Mouse (Mus musculus) embryonic stem cell, embryonic (primary cell): Measurements from ENCODE around the gene Map3k5.
"Not testable (repeated sequence)": the region's sequence is repeated elsewhere in the genome, so short reads cannot be mapped to it uniquely, and the experiment has no call there.

Source experiments
- CTCF ChIA-PET, 4 experiments: fragments of 300-600 bp in 2 of 4; fragments of 350-600 bp in 2 of 4; sonication (Branson Sonifier 250); formaldehyde crosslinking; loops; one replicate each; lab custom pipeline; 2022; ENCODE audit warnings: inconsistent platforms in 2 of 4; lab: Charles Lee
- POLR2A ChIA-PET, 4 experiments: fragments of 300-600 bp in 2 of 4; fragments of 350-600 bp in 2 of 4; sonication (Branson Sonifier 250); formaldehyde crosslinking; loops; one replicate each; lab custom pipeline; 2022; ENCODE audit warnings: antibody characterized with exemption in 4 of 4, inconsistent platforms in 1 of 4; lab: Charles Lee

Gene Map3k5

DNA sequence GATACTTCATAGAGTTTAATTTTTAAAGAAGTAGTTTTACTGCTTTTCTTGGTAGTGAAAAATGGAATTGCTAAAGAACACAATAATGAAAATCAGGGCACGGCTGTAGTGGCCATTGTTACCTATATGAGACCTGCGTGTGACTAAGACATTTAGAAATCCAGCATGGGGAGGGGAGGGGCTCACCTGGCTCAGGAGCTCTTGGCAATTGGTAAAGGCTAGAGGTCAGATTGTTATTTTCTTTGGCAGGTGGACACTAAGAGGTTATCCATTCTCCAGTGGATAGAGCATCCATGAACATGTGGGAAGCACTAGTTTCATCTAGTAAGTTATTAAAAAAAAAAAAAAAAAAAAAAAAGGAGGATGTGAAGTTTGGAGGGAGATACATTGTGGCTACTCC lies 10.0 kb upstream of the Map3k5 start:
- POLR2A ChIA-PET, result no interaction called here

DNA sequence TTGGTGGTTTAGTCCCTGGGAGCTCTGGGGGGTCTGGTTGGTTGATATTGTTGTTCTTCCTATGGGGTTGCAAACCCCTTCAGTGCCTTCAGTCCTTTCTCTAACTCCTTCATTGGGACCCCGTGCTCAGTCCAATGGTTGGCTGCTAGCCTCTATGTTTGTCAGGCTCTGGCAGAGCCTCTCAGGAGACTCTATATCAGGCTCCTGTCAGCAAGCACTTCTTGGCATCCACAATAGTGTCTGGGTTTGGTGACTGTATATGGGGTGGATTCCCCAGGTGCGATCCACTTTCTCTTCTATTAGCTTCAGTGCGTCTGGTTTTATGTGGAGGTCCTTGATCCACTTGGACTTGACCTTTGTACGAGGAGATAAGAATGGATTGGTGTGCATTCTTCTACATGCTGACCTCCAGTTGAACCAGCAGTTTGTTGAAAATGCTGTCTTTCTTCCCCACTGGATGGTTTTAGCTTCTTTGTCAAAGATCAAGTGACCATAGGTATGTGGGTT lies 7.8 kb upstream of the Map3k5 start:
- CTCF ChIA-PET, result interaction anchor here in 1 of 4 experiments (0.6 kb wide), 1 partner anchor 1337 kb away, joined by 3 read pairs; no protein-coding TSS in a partner anchor
- POLR2A ChIA-PET, result not testable (repeated sequence)

More for the DNA sequence above, 10.0 kb upstream of the Map3k5 start:
- CTCF ChIA-PET, result interaction anchor here in 1 of 4 experiments (0.7 kb wide), 1 partner anchor 1922 kb away, joined by 3 read pairs; no protein-coding TSS in a partner anchor

DNA sequence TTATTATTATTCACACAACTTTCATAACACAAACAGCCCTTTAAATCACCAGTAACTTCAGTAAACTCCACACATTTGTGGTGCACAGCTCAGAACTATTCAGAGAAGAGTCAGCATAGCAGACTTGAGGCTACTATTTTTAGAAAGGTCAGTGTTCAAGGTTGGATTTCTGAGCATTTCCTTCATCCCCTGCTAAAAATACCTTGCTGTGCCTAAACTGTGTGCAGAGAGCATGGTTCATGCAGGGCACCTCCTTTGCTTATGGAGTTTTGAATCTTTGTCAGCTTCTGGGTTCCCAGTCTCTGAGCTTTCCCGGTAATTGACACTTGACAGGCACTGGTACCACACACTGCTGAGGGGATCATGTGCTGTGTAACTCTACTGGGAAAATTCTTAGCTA lies 6.1 kb upstream of the Map3k5 start:
- ChIA-PET CTCF (no interaction called here), POLR2A (interaction anchor here in 1 of 4 experiments (0.6 kb wide), 1 partner anchor 76 kb away, joined by 6 read pairs; no protein-coding TSS in a partner anchor)

DNA sequence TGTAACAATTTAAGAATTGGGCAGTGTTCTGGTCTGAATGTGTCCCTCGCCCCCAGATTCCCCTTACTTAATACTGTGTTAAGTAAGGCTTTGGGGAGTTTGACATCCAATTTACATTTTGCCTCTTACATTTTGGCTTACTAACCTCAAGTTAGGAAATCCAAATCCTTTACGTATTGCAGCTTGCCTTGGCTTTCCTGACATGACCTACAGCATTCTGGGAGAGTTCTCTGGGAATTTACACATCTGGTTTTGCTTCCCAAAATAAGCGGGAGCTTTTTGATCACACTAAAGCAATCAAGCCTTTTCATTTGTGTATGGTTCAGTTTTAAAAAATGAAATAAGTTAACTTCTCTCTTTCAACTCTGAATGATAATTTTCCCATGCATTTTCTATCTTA lies 1.3 kb upstream of the Map3k5 start:
- POLR2A ChIA-PET, result interaction anchor here in 2 of 4 experiments (0.6 to 1.0 kb wide), 2 partner anchors 31 to 306 kb away, joined by 3 read pairs; no protein-coding TSS in a partner anchor
- CTCF ChIA-PET, result interaction anchor here in 2 of 4 experiments (1.2 to 1.9 kb wide), 6 partner anchors 140 to 370 kb away, joined by 3 to 9 read pairs (median 4); partner anchors contain the start of gene Map7 (in 1 of the 2)

DNA sequence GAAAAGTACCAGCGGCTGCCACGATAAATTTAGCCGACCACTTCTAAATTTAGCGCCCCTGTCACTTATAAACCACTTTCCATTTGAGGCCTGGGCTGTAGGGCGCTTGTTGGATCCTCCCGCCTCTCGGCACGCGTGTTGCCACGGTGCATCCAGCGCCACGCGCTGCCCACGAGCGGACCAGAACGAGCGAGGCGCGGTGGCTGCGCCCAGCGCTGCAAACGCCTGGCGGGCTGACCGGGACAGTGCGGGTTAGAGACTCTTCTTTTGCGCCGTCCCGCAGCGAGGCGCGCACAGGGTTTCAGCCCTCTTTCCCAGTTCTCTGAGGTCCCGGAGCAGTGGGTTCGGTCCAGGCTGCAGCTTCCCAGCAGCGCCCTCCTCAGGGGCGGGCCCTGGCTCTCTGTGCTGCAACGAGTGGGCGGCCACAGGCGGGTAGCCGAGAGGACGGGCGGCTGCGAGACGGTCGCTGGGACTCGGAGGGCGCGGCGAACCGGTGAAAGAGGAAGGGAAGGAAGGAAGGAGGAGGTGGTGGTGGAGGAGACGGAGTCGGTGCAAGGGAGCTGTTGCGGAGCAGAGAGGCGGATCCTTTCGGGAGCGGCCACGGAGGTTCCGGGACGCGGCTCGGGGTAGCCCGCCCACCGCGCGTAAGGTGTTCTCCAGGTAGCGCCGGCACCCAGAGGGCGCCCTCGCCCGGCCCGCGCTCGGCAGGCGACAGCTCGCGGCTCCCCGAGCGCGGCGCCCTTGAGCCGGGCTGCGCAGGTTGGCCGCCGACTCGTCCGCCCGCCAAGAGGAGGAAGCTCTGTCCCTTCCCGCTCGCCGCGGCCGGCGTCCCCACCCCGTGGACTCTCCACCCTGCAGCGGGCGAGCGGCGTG lies 525 bp upstream of the Map3k5 start:
- POLR2A ChIA-PET, result interaction anchor here in 3 of 4 experiments (0.5 to 1.9 kb wide), 14 partner anchors 20 to 429 kb away, joined by 3 to 7 read pairs (median 3); partner anchors contain the start of genes Bclaf1 (in 1 of the 3), Ifngr1 (in 1 of the 3), Il20ra (in 1 of the 3) and Slc35d3 (in 1 of the 3)
- CTCF ChIA-PET, result interaction anchor here (0.6 to 1.9 kb wide), 25 partner anchors 12 to 369 kb away, joined by 3 to 10 read pairs (median 4); partner anchors contain the start of genes Map7 (in 1 of the 4), Pex7 (in 1 of the 4) and Slc35d3 (in 1 of the 4)

DNA sequence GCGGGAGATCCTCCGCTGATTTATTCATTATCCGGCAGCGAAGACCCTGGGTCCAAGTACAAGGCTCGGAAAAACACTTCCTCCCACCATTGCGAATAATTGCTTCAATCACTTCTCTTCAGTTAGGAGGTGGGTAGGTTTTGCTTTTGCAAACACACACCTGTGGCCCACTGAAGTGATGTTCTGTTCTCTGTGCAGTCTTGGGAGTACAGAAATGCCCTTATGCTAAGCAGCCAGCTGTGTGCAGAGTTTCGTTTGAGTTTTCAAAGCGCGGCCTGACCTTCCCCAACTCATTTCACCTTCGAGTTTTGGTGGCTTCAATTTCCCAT lies 987 bp downstream of the Map3k5 start:
- CTCF ChIA-PET, result interaction anchor here (0.6 to 1.9 kb wide), 11 partner anchors 20 to 227 kb away, joined by 3 to 10 read pairs (median 5); no protein-coding TSS in a partner anchor

DNA sequence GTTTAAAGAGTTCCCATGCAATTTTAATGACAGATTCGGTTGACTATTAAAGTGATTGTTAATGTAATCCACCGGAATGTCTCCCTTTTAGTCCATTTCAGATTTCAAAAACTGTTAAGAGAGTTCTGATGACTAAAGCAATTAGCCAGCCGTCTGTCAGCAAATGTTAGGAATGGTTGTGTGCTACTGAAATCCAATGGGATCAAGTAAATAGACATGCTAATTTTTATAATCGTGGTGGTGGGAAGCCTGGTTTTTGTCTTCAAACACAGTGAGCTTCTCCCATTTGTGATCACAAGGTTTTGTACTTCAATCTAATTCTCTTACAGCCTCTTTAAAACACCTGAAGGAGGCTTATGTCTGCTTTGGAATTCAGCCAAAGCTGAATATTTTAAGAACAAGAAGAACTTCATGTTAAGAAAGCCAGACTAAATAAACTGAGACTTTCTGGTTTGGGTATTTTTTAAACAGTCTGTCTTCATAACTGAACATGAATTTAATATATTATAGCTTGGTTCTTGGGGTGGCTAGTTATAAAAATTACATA lies 1.6 kb downstream of the Map3k5 start:
- CTCF ChIA-PET, result interaction anchor here in 1 of 4 experiments (1.8 kb wide), 1 partner anchor 137 kb away, joined by 4 read pairs; no protein-coding TSS in a partner anchor
- POLR2A ChIA-PET, result interaction anchor here in 3 of 4 experiments (1.2 to 1.9 kb wide), 3 partner anchors 21 to 344 kb away, joined by 4 to 5 read pairs (median 4); partner anchors contain the start of gene Ifngr1 (in 1 of the 3)

More for the DNA sequence above, 987 bp downstream of the Map3k5 start:
- POLR2A ChIA-PET, result interaction anchor here (0.6 to 1.9 kb wide), 12 partner anchors 20 to 377 kb away, joined by 3 to 7 read pairs (median 4); partner anchors contain the start of genes Bclaf1 (in 1 of the 4), Ifngr1 (in 1 of the 4) and Il20ra (in 1 of the 4)

DNA sequence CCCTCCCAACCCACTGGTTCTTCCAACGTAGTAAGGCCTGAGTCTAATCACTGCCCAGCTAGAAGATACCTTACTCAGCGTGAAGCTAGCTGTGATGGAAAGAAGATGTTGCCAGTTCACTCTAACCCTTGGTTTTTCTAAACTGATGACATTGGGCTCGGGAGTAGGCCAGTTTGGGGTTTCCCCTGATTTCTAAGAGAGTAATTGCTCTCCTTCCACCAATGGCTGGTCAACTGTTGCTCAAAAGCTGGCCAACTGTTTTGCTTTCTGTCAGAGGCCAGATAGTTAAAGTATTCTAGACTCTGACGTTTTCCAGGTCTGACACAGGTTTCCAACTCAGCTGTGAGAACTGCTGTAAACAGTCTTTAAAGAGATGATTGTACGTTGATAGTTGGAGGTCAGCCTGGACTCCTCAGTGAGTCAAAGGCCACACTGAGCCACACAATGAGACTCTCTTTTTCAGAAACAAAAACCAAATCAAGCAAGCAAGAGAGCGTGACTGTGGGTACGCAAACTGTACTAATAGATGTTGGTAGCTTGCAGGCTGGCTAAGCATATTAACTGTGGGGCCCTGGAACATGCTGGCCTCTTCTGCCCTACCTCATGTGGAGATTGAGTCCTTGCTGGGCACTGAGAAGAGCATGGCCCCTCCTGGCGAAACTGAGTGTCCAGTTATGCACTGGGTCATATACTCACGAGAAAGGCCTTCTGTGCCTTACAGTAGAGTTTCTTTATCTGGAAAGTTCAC lies 2.9 kb downstream of the Map3k5 start:
- POLR2A ChIA-PET, result no interaction called here
- CTCF ChIA-PET, result no interaction called here

DNA sequence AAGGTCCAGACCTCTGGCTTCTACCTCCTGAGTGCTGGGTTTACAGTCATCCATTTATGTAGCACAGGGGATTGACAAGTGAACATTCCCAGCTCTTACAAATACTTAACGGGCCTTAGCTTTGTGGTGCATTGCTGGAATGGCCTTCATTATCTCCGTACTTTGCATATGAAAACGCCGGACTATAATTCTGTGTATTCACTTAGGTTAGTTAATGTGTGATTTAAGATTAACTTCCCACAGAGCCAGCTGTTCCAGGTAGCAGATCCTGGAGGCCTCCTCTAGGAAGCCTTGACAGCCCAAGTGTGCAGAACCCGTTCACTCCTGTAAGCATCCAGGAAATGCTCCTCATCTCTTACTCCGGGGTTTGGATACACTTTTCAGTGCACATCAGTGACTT lies 4.5 kb downstream of the Map3k5 start:
- POLR2A ChIA-PET, result no interaction called here
- CTCF ChIA-PET, result interaction anchor here in 1 of 4 experiments (0.5 kb wide), 1 partner anchor 83 kb away, joined by 3 read pairs; no protein-coding TSS in a partner anchor

DNA sequence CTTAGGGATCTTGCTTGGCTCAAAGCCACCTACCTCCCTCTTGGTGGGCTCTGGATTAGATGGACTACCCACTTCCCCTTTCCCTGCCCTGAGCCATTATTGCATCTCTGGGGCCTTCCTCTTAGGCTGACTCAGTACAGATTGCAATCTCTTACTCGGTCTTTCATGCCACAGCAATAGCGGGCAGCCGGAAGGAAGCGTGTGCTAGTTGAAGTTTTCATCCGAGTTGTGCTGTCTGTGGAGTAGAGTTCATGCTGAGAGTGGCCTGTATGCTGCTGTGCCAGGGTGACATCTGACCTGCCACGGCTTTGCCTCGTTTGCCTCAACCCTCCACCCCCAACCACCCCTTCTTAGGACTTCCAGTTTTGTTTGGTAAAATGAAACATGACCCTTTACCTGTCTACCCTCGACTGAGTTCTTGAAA lies 5.0 kb downstream of the Map3k5 start:
- POLR2A ChIA-PET, result no interaction called here
- CTCF ChIA-PET, result no interaction called here

DNA sequence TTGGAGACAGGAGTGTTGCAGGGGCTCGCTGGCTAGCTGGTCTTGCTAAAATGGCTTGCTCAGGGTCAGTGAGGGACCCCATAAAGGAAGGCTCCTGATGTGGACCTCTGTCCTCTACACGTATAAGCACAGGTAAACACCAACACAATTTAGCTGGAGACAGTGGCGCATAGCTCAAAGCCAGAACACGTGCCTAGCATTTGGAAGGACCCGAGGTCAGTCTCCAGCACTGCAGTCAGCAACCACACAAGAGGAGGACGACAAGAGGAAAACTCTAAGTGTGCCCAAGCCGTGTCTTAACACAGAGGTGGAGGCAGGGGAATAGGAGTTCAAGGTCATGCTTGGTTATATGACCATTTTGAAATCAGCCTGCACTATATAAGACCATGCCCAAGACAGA lies 5.9 kb downstream of the Map3k5 start:
- CTCF ChIA-PET, result no interaction called here
- POLR2A ChIA-PET, result no interaction called here

DNA sequence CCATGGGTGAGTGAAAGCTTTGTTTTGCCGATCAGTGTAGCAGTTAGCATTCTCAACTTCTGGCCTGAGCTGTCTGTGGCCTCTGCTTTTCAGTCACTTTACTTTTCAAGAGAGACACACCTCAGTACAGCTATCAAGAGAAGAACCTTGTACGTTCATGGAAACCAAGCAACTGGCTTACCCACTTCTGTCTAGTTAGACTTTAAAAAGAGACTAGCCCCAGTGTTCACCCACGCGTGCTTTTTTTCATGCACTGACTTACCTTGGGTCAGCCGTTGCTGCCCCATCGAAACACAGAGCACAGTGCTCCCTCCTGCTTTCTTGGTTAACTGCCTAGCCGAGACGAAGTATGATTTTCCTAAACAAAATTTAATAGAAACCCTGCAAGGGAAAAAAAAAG lies 6.4 kb downstream of the Map3k5 start:
- CTCF ChIA-PET, result no interaction called here

DNA sequence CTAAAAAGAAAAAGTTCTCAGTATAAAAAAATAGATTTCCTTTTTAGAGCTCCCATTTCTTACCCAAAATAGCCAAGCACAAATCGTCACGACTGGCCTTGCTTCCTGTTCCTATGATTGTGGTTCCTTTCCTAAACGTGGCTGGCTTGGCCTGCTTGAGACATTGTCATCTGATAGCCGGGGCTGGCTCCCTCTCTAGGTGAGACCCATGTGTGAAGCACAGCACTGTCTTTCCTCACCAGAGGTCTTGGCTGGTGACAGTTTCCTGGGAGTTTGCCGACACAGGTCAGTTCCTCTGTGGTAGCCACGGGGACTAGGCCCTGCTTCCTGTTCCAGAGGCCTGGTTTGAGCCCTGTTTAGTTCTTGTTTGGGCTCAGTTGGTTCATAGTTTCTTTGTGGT lies 6.8 kb downstream of the Map3k5 start:
- ChIA-PET CTCF (interaction anchor here in 1 of 4 experiments (0.9 kb wide), 1 partner anchor 132 kb away, joined by 3 read pairs; no protein-coding TSS in a partner anchor), POLR2A (no interaction called here)

More for the DNA sequence above, 6.4 kb downstream of the Map3k5 start:
- POLR2A ChIA-PET, result no interaction called here

DNA sequence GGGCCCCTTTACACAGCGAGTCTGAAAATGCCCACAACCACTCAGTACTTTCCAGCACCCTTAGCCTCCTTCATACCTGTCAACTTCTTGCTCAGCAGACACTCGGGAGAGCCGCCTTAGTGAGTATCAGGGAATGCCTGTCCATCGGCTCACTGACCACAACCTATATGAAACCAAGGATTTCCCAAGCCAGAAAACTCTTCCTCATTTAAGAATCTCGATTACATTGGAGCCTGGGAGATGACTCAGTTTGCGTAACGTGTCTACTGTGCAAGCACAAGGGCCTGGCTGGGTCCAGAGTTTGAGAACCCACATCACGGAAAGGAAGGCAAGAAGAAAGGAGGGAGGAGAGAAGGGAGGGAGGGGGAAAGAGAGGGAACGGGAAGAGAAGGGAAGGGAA lies 7.6 kb downstream of the Map3k5 start:
- POLR2A ChIA-PET, result no interaction called here
- CTCF ChIA-PET, result interaction anchor here in 2 of 4 experiments (0.6 to 0.9 kb wide), 2 partner anchors 132 to 1004 kb away, joined by 3 read pairs; no protein-coding TSS in a partner anchor

DNA sequence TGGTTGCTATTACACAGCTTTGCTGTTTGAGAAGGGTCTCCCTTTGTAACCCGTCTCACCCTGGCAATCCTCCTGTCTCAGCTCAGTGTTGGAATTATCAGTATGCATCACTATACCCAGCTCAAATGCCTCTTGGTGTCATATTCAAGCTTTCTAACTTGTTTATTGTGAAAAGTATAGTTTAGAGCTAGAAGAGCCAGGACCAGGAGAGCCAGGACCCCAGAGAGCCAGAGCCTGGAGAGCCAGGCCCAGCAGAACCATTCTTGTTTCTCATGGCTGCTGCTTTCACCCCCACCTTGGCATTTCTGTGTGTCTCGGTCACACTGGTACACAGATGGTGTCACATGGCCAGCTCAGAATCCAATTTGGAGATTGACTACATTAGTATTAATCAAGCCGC lies 8.3 kb downstream of the Map3k5 start:
- POLR2A ChIA-PET, result no interaction called here
- CTCF ChIA-PET, result no interaction called here

DNA sequence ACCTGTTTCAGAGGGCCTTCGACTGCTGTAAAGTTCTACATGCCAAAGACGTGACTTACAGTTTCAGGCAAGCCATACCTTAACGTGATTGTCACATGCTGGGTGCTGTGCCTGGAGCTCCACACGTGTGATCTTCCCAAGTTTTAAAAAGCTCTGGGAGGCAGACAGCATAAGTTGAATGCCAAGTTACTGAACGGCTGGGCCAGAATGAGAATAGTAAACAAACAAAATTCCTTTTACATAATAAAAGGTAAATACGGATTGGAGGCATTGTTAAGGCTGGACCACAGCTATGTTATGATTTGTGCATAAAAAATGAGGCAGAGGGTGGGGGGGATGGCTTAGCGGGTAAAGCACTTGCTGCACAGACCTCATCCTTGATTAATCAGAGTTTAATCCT lies 11.4 kb downstream of the Map3k5 start:
- ChIA-PET CTCF (no interaction called here), POLR2A (no interaction called here)

DNA sequence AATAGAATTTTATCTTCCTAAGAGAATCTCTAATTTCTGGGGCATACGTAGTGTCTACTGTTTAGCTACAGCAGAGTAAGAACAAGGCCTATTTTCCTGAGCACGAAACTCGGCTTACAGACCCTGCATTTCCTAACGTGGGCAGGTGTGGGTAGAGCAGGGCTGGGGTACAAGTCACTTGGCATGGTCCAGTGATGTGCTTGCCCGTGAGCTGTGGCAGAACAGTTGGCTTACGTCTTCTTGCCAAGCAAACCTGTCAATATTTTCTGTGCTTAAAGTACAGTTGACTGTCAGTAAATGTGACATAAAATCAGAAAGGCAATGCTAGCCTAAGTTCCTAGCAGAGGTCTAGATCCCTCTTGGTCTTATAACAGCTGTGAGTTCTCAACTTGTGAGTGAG lies 12.4 kb downstream of the Map3k5 start:
- ChIA-PET POLR2A (interaction anchor here in 1 of 4 experiments (0.8 kb wide), 1 partner anchor 21 kb away, joined by 3 read pairs; no protein-coding TSS in a partner anchor), CTCF (no interaction called here)

DNA sequence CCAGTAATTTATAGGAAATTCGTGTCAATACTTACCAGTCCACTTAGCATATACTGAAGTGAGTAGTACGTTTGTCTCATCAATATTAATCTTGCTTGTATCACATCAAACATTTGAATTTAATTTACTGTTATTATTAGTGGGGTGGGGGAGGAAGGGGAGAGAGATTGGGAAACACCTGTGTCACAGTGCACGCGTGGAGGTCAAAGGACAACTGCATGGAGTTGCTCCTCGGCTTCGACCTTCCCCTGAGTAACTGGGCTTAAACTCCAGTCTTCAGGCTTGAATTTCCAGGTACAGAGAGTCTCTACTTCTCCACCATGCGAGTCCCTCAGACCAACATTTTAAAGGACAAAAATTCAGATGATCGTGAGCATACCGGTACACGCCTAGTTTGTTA lies 13.2 kb downstream of the Map3k5 start:
- ChIA-PET CTCF (no interaction called here), POLR2A (no interaction called here)
